Mouse (Mus musculus): ENCODE results near the gene Elk3. TPM values are rescaled to one million over a fixed set of nuclear protein-coding genes. Genes with fewer than 3 reads are reported as not detected.

Gene Elk3
- polyA plus RNA-seq, 1 experiment from 2014 or later = 29.3 TPM

GRCm38 (mm10) chr10:93250436-93251317, 60.3 kb downstream of the Elk3 start:
- H3K27ac ChIP-seq (ENCODE audit: low read length) = peak overlapping the region; percentile 66
- H3K27me3 ChIP-seq (ENCODE audit: control insufficient read depth, insufficient read depth, low read length) = no peaks in the 10 kb centered on the region
- peak overlapping the region; percentile 29 for H3K4me2 ChIP-seq (ENCODE audit: low read depth, low read length)
- ATAC-seq (replicated peaks; ENCODE audit: extremely low read depth, insufficient read depth, low FRiP score) = 0 out of 2 replicates have a peak, but pooled peaks have one; percentile 33
- H3K9me3 ChIP-seq (replicated peaks; ENCODE audit: control insufficient read depth, low read length) = no peaks in the 10 kb centered on the region
- H3K4me3 ChIP-seq (ENCODE audit: low read length) = no peak overlapping the region
- H3K4me1 ChIP-seq (ENCODE audit: control insufficient read depth, insufficient read depth, low read length) = peaks cover 34% of the 10 kb centered on the region
- peak overlapping the region; percentile 57 for H3K9ac ChIP-seq (ENCODE audit: low read length)
- WGBS = 48% methylated on average over 24 of the region's 24 CpGs
- peaks cover 9% of the 10 kb centered on the region; the same call in 1 of the 2 replicates for H3K36me3 ChIP-seq (ENCODE audit: control insufficient read depth, insufficient read depth)

GRCm38 (mm10) chr10:93249901-93250300, 61.0 kb downstream of the Elk3 start:
- peak overlapping the region; percentile 66 for H3K27ac ChIP-seq (ENCODE audit: low read length)

GRCm38 (mm10) chr10:93248416-93248815, 62.5 kb downstream of the Elk3 start:
- no peak overlapping the region for H3K4me3 ChIP-seq (ENCODE audit: low read length)
- no peak overlapping the region for H3K4me2 ChIP-seq (ENCODE audit: low read depth, low read length)
- 81% methylated on average over 8 of the region's 8 CpGs for WGBS
- ATAC-seq (replicated peaks; ENCODE audit: extremely low read depth, insufficient read depth, low FRiP score) = no peak
- H3K27ac ChIP-seq (ENCODE audit: low read length) = 0 out of 2 replicates have a peak overlapping the region, but pooled peaks have one; percentile 1
- no peaks in the 10 kb centered on the region for H3K9me3 ChIP-seq (replicated peaks; ENCODE audit: control insufficient read depth, low read length)
- peaks cover 11% of the 10 kb centered on the region; the same call in 1 of the 2 replicates for H3K36me3 ChIP-seq (ENCODE audit: control insufficient read depth, insufficient read depth)
- H3K4me1 ChIP-seq (ENCODE audit: control insufficient read depth, insufficient read depth, low read length) = peaks cover 29% of the 10 kb centered on the region
- no peak overlapping the region for H3K9ac ChIP-seq (ENCODE audit: low read length)
- no peaks in the 10 kb centered on the region for H3K27me3 ChIP-seq (ENCODE audit: control insufficient read depth, insufficient read depth, low read length)

More at GRCm38 (mm10) chr10:93249901-93250300, 61.0 kb downstream of the Elk3 start:
- WGBS = 70% methylated on average over 7 of the region's 7 CpGs
- H3K27me3 ChIP-seq (ENCODE audit: control insufficient read depth, insufficient read depth, low read length) = no peaks in the 10 kb centered on the region
- H3K4me1 ChIP-seq (ENCODE audit: control insufficient read depth, insufficient read depth, low read length) = peaks cover 29% of the 10 kb centered on the region
- H3K9ac ChIP-seq (ENCODE audit: low read length) = no peak overlapping the region
- no peaks in the 10 kb centered on the region for H3K9me3 ChIP-seq (replicated peaks; ENCODE audit: control insufficient read depth, low read length)
- no peak overlapping the region for H3K4me2 ChIP-seq (ENCODE audit: low read depth, low read length)
- ATAC-seq (replicated peaks; ENCODE audit: extremely low read depth, insufficient read depth, low FRiP score) = no peak
- H3K4me3 ChIP-seq (ENCODE audit: low read length) = no peak overlapping the region
- peaks cover 9% of the 10 kb centered on the region; the same call in 1 of the 2 replicates for H3K36me3 ChIP-seq (ENCODE audit: control insufficient read depth, insufficient read depth)

GRCm38 (mm10) chr10:93247902-93248301, 63.0 kb downstream of the Elk3 start:
- H3K9me3 ChIP-seq (replicated peaks; ENCODE audit: control insufficient read depth, low read length) = no peaks in the 10 kb centered on the region
- 0 out of 2 replicates have a peak overlapping the region, but pooled peaks have one; percentile 3 for H3K9ac ChIP-seq (ENCODE audit: low read length)
- no peaks in the 10 kb centered on the region for H3K27me3 ChIP-seq (ENCODE audit: control insufficient read depth, insufficient read depth, low read length)
- H3K4me3 ChIP-seq (ENCODE audit: low read length) = no peak overlapping the region
- peak; percentile 52; the same call in 1 of the 2 replicates for ATAC-seq (replicated peaks; ENCODE audit: extremely low read depth, insufficient read depth, low FRiP score)
- 37% methylated on average over 6 of the region's 6 CpGs for WGBS
- peaks cover 29% of the 10 kb centered on the region for H3K4me1 ChIP-seq (ENCODE audit: control insufficient read depth, insufficient read depth, low read length)
- peak overlapping the region; percentile 76 for H3K27ac ChIP-seq (ENCODE audit: low read length)
- peaks cover 11% of the 10 kb centered on the region; the same call in 1 of the 2 replicates for H3K36me3 ChIP-seq (ENCODE audit: control insufficient read depth, insufficient read depth)
- H3K4me2 ChIP-seq (ENCODE audit: low read depth, low read length) = no peak overlapping the region

- ATAC-seq (replicated peaks; ENCODE audit: extremely low read depth, insufficient read depth, low FRiP score) = no peak
- Histone ChIP-seq H3K4me1 (ENCODE audit: control insufficient read depth, insufficient read depth, low read length) (peaks cover 29% of the 10 kb centered on the region), H3K9ac (ENCODE audit: low read length) (no peak overlapping the region), H3K4me2 (ENCODE audit: low read depth, low read length) (no peak overlapping the region), H3K27ac (ENCODE audit: low read length) (peak overlapping the region; percentile 76), H3K36me3 (ENCODE audit: control insufficient read depth, insufficient read depth) (peaks cover 11% of the 10 kb centered on the region; the same call in 1 of the 2 replicates), H3K4me3 (ENCODE audit: low read length) (no peak overlapping the region), H3K9me3 (replicated peaks; ENCODE audit: control insufficient read depth, low read length) (no peaks in the 10 kb centered on the region), H3K27me3 (ENCODE audit: control insufficient read depth, insufficient read depth, low read length) (no peaks in the 10 kb centered on the region)
- 80% methylated on average over 12 of the region's 12 CpGs for WGBS
Measured at GRCm38 (mm10) chr10:93247422-93247821, 63.5 kb downstream of the Elk3 start.

- ATAC-seq (replicated peaks; ENCODE audit: extremely low read depth, insufficient read depth, low FRiP score) = no peak
- Histone ChIP-seq H3K4me1 (ENCODE audit: control insufficient read depth, insufficient read depth, low read length) (peaks cover 29% of the 10 kb centered on the region), H3K27me3 (ENCODE audit: control insufficient read depth, insufficient read depth, low read length) (no peaks in the 10 kb centered on the region), H3K9me3 (replicated peaks; ENCODE audit: control insufficient read depth, low read length) (no peaks in the 10 kb centered on the region), H3K27ac (ENCODE audit: low read length) (no peak overlapping the region), H3K4me3 (ENCODE audit: low read length) (no peak overlapping the region), H3K9ac (ENCODE audit: low read length) (no peak overlapping the region), H3K4me2 (ENCODE audit: low read depth, low read length) (no peak overlapping the region), H3K36me3 (ENCODE audit: control insufficient read depth, insufficient read depth) (peaks cover 16% of the 10 kb centered on the region)
- WGBS = 86% methylated on average over 7 of the region's 7 CpGs
Measured at GRCm38 (mm10) chr10:93246185-93246920, 64.6 kb downstream of the Elk3 start.

- ATAC-seq (replicated peaks; ENCODE audit: extremely low read depth, insufficient read depth, low FRiP score) = no peak
- no peaks in the 10 kb centered on the region for H3K9me3 ChIP-seq (replicated peaks; ENCODE audit: control insufficient read depth, low read length)
- H3K4me1 ChIP-seq (ENCODE audit: control insufficient read depth, insufficient read depth, low read length) = peaks cover 19% of the 10 kb centered on the region
- H3K36me3 ChIP-seq (ENCODE audit: control insufficient read depth, insufficient read depth) = peaks cover 22% of the 10 kb centered on the region
- H3K27ac ChIP-seq (ENCODE audit: low read length) = no peak overlapping the region
- no peaks in the 10 kb centered on the region for H3K27me3 ChIP-seq (ENCODE audit: control insufficient read depth, insufficient read depth, low read length)
- H3K4me3 ChIP-seq (ENCODE audit: low read length) = no peak overlapping the region
- 78% methylated on average over 10 of the region's 10 CpGs for WGBS
- no peak overlapping the region for H3K4me2 ChIP-seq (ENCODE audit: low read depth, low read length)
- H3K9ac ChIP-seq (ENCODE audit: low read length) = no peak overlapping the region
Measured at GRCm38 (mm10) chr10:93244209-93244705, 66.7 kb downstream of the Elk3 start.

GRCm38 (mm10) chr10:93242861-93243260, 68.1 kb downstream of the Elk3 start:
- H3K9ac ChIP-seq (ENCODE audit: low read length) = no peak overlapping the region
- no peak overlapping the region for H3K4me3 ChIP-seq (ENCODE audit: low read length)
- H3K4me1 ChIP-seq (ENCODE audit: control insufficient read depth, insufficient read depth, low read length) = peaks cover 17% of the 10 kb centered on the region
- no peak overlapping the region for H3K27ac ChIP-seq (ENCODE audit: low read length)
- H3K36me3 ChIP-seq (ENCODE audit: control insufficient read depth, insufficient read depth) = peaks cover 26% of the 10 kb centered on the region
- no peaks in the 10 kb centered on the region for H3K9me3 ChIP-seq (replicated peaks; ENCODE audit: control insufficient read depth, low read length)
- no peak for ATAC-seq (replicated peaks; ENCODE audit: extremely low read depth, insufficient read depth, low FRiP score)
- H3K27me3 ChIP-seq (ENCODE audit: control insufficient read depth, insufficient read depth, low read length) = no peaks in the 10 kb centered on the region
- 17% methylated on average over 5 of the region's 5 CpGs for WGBS
- H3K4me2 ChIP-seq (ENCODE audit: low read depth, low read length) = no peak overlapping the region
